31 mouse cellular contexts compared by ENCODE assay signal in genomic region chr11:50285696-50286095, GRCm38 (mm10). TPM values are rescaled to one million over a fixed set of nuclear protein-coding genes. Genes with fewer than 3 reads are reported as not detected.
DNase-seq lines count a peak whose midpoint lies in the region; ATAC-seq and TF ChIP-seq lines count a peak whose summit lies in the region.
"Had no signal": no experiment of that assay in that cellular context is flagged by ENCODE, and none has a peak within 500 bp of the region (broad histone marks: within the 10 kb centered on the region; RNA-seq: fewer than 3 reads in every experiment).

No protein-coding gene starts in this region.

- TF ChIP-seq POLR2A in heart, adult 2 months (IDR thresholded peaks at IDR 0.05; ENCODE audit: insufficient read depth, low read depth, low read length): no peak
- TF ChIP-seq POLR2A in bone marrow macrophage, adult 2 months (IDR thresholded peaks at IDR 0.05; ENCODE audit: borderline replicate concordance, low read depth, low read length): no peak

- no peak for ATAC-seq in midbrain, embryonic 13.5 days
- ATAC-seq: CD4-positive, CD25-positive, alpha-beta regulatory T cell, adult 4 months; forebrain, postnatal 0 days; hindbrain, postnatal 0 days; intestine, postnatal 0 days; midbrain, embryonic 15.5 days had no signal

- peaks cover 15% of the 10 kb centered on the region for H3K79me2 ChIP-seq in heart, adult 2 months (replicated peaks; ENCODE audit: control insufficient read depth, insufficient read depth, low read length)

- H3K4me2 ChIP-seq in midbrain, embryonic 13.5 days (replicated peaks): no peak overlapping the region
- H3K4me2 ChIP-seq: embryonic facial prominence, embryonic 15.5 days; forebrain, embryonic 12.5 days; hindbrain, embryonic 12.5 days; limb, embryonic 12.5 days; liver, embryonic 13.5 days; midbrain, embryonic 15.5 days; neural tube, embryonic 15.5 days had no signal

- peak overlapping the region; percentile 20 for H3K27ac ChIP-seq in heart, adult 2 months
- peak overlapping the region; percentile 83 for H3K27ac ChIP-seq in bone marrow macrophage, adult 2 months (ENCODE audit: insufficient read depth, low read depth, low read length)
- no peak overlapping the region for H3K27ac ChIP-seq in midbrain, embryonic 13.5 days
- H3K27ac ChIP-seq: embryonic facial prominence, embryonic 10.5 days; embryonic facial prominence, embryonic 15.5 days; forebrain, embryonic 12.5 days; hindbrain, embryonic 12.5 days; hindbrain, postnatal 0 days; layer of hippocampus, adult 2 months; left cerebral cortex, adult 2 months; limb, embryonic 12.5 days; midbrain, embryonic 15.5 days; neural tube, embryonic 15.5 days; stomach, postnatal 0 days had no signal

- peak in 1 of 2 experiments; percentile 35 for DNase-seq in heart, adult 2 months
- no peak for DNase-seq in heart, postnatal 4 days
- DNase-seq in kidney, postnatal 36 days: peak; percentile 33 to 54
- DNase-seq in kidney, adult 18-20 months: no peak
- DNase-seq in testis, postnatal 10 days (ENCODE audit: low spot score): no peak
- DNase-seq: adrenal gland, postnatal 25 days; cerebellum, adult 8-10 months; cerebellum, postnatal 25 days; forebrain, postnatal 0 days; gastrocnemius, postnatal 14 days; liver, embryonic 13.5 days; lung, adult 2 months; lung, postnatal 10 days; right cerebral cortex, postnatal 25 days; spleen, adult 18-20 months; thymus, postnatal 4 days had no signal

- intact Hi-C loops in heart, adult 2 months (cut with DNase I): no loop called here

- no peaks in the 10 kb centered on the region for H3K27me3 ChIP-seq in heart, adult 2 months (ENCODE audit: control insufficient read depth, insufficient read depth, low read length)
- no peaks in the 10 kb centered on the region for H3K27me3 ChIP-seq in midbrain, embryonic 13.5 days
- H3K27me3 ChIP-seq: embryonic facial prominence, embryonic 15.5 days; forebrain, embryonic 12.5 days; hindbrain, embryonic 12.5 days; limb, embryonic 12.5 days; liver, embryonic 13.5 days; midbrain, embryonic 15.5 days; neural tube, embryonic 15.5 days had no signal

- no peak overlapping the region for H3K4me3 ChIP-seq in heart, adult 2 months
- no peak overlapping the region for H3K4me3 ChIP-seq in bone marrow macrophage, adult 2 months (ENCODE audit: insufficient read depth, low read length)
- H3K4me3 ChIP-seq in midbrain, embryonic 13.5 days (replicated peaks): no peak overlapping the region
- H3K4me3 ChIP-seq: embryonic facial prominence, embryonic 10.5 days; embryonic facial prominence, embryonic 15.5 days; forebrain, embryonic 12.5 days; hindbrain, embryonic 12.5 days; layer of hippocampus, adult 2 months; left cerebral cortex, adult 2 months; limb, embryonic 12.5 days; liver, embryonic 13.5 days; midbrain, embryonic 15.5 days; neural tube, embryonic 15.5 days had no signal

- peaks cover 19% of the 10 kb centered on the region for H3K4me1 ChIP-seq in heart, adult 2 months (ENCODE audit: control insufficient read depth, insufficient read depth, low read length)
- H3K4me1 ChIP-seq in bone marrow macrophage, adult 2 months (ENCODE audit: control insufficient read depth, insufficient read depth, low read length): peaks cover 36% of the 10 kb centered on the region
- peaks cover 27% of the 10 kb centered on the region for H3K4me1 ChIP-seq in midbrain, embryonic 13.5 days (replicated peaks)

- H3K9ac ChIP-seq in heart, adult 2 months (ENCODE audit: low read depth, low read length): no peak overlapping the region
- no peak overlapping the region; the same call in 1 of the 2 replicates for H3K9ac ChIP-seq in midbrain, embryonic 13.5 days (replicated peaks)
- H3K9ac ChIP-seq: embryonic facial prominence, embryonic 15.5 days; forebrain, embryonic 12.5 days; forebrain, postnatal 0 days; hindbrain, embryonic 12.5 days; limb, embryonic 12.5 days; liver, embryonic 13.5 days; midbrain, embryonic 15.5 days; neural tube, embryonic 15.5 days had no signal

- TF ChIP-seq EP300 in heart, adult 2 months (IDR thresholded peaks at IDR 0.05; ENCODE audit: insufficient read depth, low read depth, low read length): no peak

- no peaks in the 10 kb centered on the region for H3K9me3 ChIP-seq in midbrain, embryonic 13.5 days
- H3K9me3 ChIP-seq: embryonic facial prominence, embryonic 10.5 days; embryonic facial prominence, embryonic 15.5 days; forebrain, embryonic 12.5 days; hindbrain, embryonic 12.5 days; limb, embryonic 12.5 days; liver, embryonic 13.5 days; midbrain, embryonic 15.5 days; neural tube, embryonic 15.5 days had no signal

- 76% methylated on average over 7 of the region's 7 CpGs for WGBS in heart, adult 2 months
- 92% methylated on average over 7 of the region's 7 CpGs for WGBS in midbrain, embryonic 13.5 days

- H3K36me3 ChIP-seq in heart, adult 2 months (ENCODE audit: control insufficient read depth, insufficient read depth, low read length): peaks cover 18% of the 10 kb centered on the region
- H3K36me3 ChIP-seq in midbrain, embryonic 13.5 days: peaks cover 21% of the 10 kb centered on the region

- no peak for TF ChIP-seq CTCF in heart, adult 2 months (IDR thresholded peaks at IDR 0.05)
- no peak for TF ChIP-seq CTCF in bone marrow macrophage, adult 2 months (IDR thresholded peaks at IDR 0.05; ENCODE audit: low read depth, low read length)

RNA-seq across cellular contexts. Expression of gene Maml1, which starts 6.4 kb away (rescaled TPM):
- 10 to 100 TPM in 1 of 2 experiments, 1 to 10 TPM in 1; 9.7 to 10.7 TPM for total RNA-seq in heart, adult 2 months (2021)
- 6.6 and 7.4 TPM in 2 replicates for polyA plus RNA-seq in heart, adult 2 months (2012; rRNA removed)
- 10 to 100 TPM; 19.6 to 20.2 TPM for total RNA-seq in heart, postnatal 4 days (2021)
- polyA plus RNA-seq in bone marrow macrophage, adult 2 months (2012; ENCODE audit: insufficient read depth, insufficient read length, missing spikeins): 13.9 and 16.3 TPM in 2 replicates
- polyA plus RNA-seq in midbrain, embryonic 13.5 days (2015; fragmentation: Nextera tagmentation; extraction: Ambion mirVana): 4.6 and 4.7 TPM in 2 replicates

RNA-seq across cellular contexts. Expression of gene Canx, which starts 39.8 kb away (rescaled TPM):
- total RNA-seq in heart, adult 2 months (2021): 100 to 1,000 TPM; 324 to 369 TPM
- 64.8 and 153 TPM in 2 replicates for polyA plus RNA-seq in heart, adult 2 months (2012; rRNA removed)
- 100 to 1,000 TPM; 322 to 335 TPM for total RNA-seq in heart, postnatal 4 days (2021)
- polyA plus RNA-seq in bone marrow macrophage, adult 2 months (2012; ENCODE audit: insufficient read depth, insufficient read length, missing spikeins): 357 and 396 TPM in 2 replicates
- polyA plus RNA-seq in midbrain, embryonic 13.5 days (2015; fragmentation: Nextera tagmentation; extraction: Ambion mirVana): 262 TPM in 2 replicates

RNA-seq across cellular contexts. Expression of gene Ltc4s, which starts 47.3 kb away (rescaled TPM):
- total RNA-seq in heart, adult 2 months (2021): 1 to 10 TPM; 8.8 to 10.0 TPM
- 16.2 and 18.1 TPM in 2 replicates for polyA plus RNA-seq in heart, adult 2 months (2012; rRNA removed)
- 1 to 10 TPM; 2.0 to 2.7 TPM for total RNA-seq in heart, postnatal 4 days (2021)
- polyA plus RNA-seq in bone marrow macrophage, adult 2 months (2012; ENCODE audit: insufficient read depth, insufficient read length, missing spikeins): 13.1 and 18.1 TPM in 2 replicates
- 0.89 and 1.2 TPM in 2 replicates for polyA plus RNA-seq in midbrain, embryonic 13.5 days (2015; fragmentation: Nextera tagmentation; extraction: Ambion mirVana)
- polyA plus RNA-seq: CD4-positive, CD25-positive, alpha-beta regulatory T cell, adult 4 months had no signal

Comparison
In these comparisons a context has a peak if more than half of its experiments do, and no peak if none do; other contexts are left out.
1. DNase-seq: peak in kidney, postnatal 36 days (2 of 2); none in heart, postnatal 4 days (single experiment), kidney, adult 18-20 months (single experiment) and testis, postnatal 10 days (single experiment).